Mouse (Mus musculus) G1E (cell line): Measurements from ENCODE around the gene Tmem176b.

ENCODE experiments used
- CTCF ChIP-seq: IDR thresholded peaks from 2 replicates; pipeline ENCODE4 v1.5.1; 2012; ENCODE audit warnings: low read depth, low read length, inconsistent platforms, mixed read lengths
- POLR2AphosphoS5 ChIP-seq: IDR thresholded peaks from 2 replicates; pipeline ENCODE4 v1.6.1; 2012; ENCODE audit warnings: low read depth, low read length, inconsistent platforms; ENCODE audit not compliant: insufficient replicate concordance
- TAL1 ChIP-seq: conservative IDR thresholded peaks from 2 replicates; pipeline ENCODE4 v1.6.1; 2012; ENCODE audit warnings: low read depth, low read length, inconsistent platforms, mixed read lengths

- TF ChIP-seq CTCF (no peak), TAL1 (no peak), POLR2AphosphoS5 (no peak)
Measured at GRCm38 (mm10) chr6:48863488-48863887, 22.2 kb upstream of the Tmem176b start.
